ENCODE assay signal across 16 mouse cellular contexts in the genomic region with DNA sequence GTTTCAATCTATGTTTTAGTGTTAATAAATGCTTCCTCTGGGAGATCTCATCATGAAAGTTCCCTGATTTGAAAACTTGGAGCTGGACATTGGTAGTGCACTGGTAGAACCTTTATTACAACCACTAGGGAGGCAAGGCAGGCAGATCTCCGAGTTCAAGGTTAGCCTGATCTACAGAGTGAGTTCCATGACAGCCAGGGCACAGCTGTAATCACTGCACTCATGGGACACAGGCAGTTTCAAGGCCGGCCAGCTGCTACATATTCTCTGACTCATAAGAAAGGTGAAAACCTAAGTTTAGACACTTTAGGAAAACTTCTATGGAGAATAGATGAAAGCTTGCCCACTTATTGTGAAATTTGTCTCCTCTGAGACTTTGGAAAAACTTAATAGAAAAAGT. TPM values are rescaled to one million over a fixed set of nuclear protein-coding genes. Genes with fewer than 3 reads are reported as not detected.
DNase-seq lines count a peak whose midpoint lies in the region.
"Had no signal": no experiment of that assay in that cellular context is flagged by ENCODE, and none has a peak within 500 bp of the region (broad histone marks: within the 10 kb centered on the region; RNA-seq: fewer than 3 reads in every experiment).

No protein-coding gene starts in this region.

- peak; percentile 71 to 86 for DNase-seq in adrenal gland, adult (ENCODE audit: inconsistent age in 2 of 2, low spot score in 1 of 2)
- no peak for DNase-seq in adrenal gland, postnatal 4 days (ENCODE audit: low spot score in 2 of 2)
- peak; percentile 32 for DNase-seq in ovary, adult 18-20 months (ENCODE audit: low spot score)
- no peak for DNase-seq in ovary, postnatal 10 days (ENCODE audit: low spot score)
- peak; percentile 64 for DNase-seq in adrenal gland, postnatal 14 days
- no peak for DNase-seq in gastrocnemius, postnatal 10 days
- no peak for DNase-seq in right cerebral cortex, postnatal 4 days
- DNase-seq: cerebellum, adult 11 months; cerebellum, adult 2 months; cerebellum, adult 9-11 months; cerebellum, postnatal 25 days; gastrocnemius, postnatal 14 days; heart, adult 18-20 months; heart, postnatal 14 days; heart, postnatal 4 days had no signal

RNA-seq across cellular contexts. Expression of a gene that starts 12.7 kb away (rescaled TPM):
- 1 to 10 TPM; 5.1 to 8.9 TPM for total RNA-seq in adrenal gland, postnatal 4 days (2021)
- total RNA-seq in adrenal gland, postnatal 14 days (2021): 3.0 and 3.9 TPM in 2 replicates
- 1 to 10 TPM; 8.2 to 9.5 TPM for total RNA-seq in gastrocnemius, postnatal 10 days (2021)
- total RNA-seq: common myeloid progenitor, adult 5-6 weeks had no signal

RNA-seq across cellular contexts. Expression of a gene that starts 22.0 kb away (rescaled TPM):
- 100 to 1,000 TPM; 304 to 317 TPM for total RNA-seq in adrenal gland, postnatal 4 days (2021)
- 217 and 234 TPM in 2 replicates for total RNA-seq in adrenal gland, postnatal 14 days (2021)
- total RNA-seq in gastrocnemius, postnatal 10 days (2021): 100 to 1,000 TPM; 198 to 258 TPM

RNA-seq across cellular contexts. Expression of a gene that starts 43.9 kb away (rescaled TPM):
- 10 to 100 TPM; 13.5 to 24.2 TPM for total RNA-seq in adrenal gland, postnatal 4 days (2021)
- total RNA-seq in adrenal gland, postnatal 14 days (2021): 10.9 and 15.5 TPM in 2 replicates
- total RNA-seq in gastrocnemius, postnatal 10 days (2021): 10 to 100 TPM in 1 of 2 experiments, 1 to 10 TPM in 1; 8.2 to 12.5 TPM

RNA-seq across cellular contexts. Expression of a gene that starts 45.0 kb away (rescaled TPM):
- 100 to 1,000 TPM; 158 to 168 TPM for total RNA-seq in adrenal gland, postnatal 4 days (2021)
- total RNA-seq in adrenal gland, postnatal 14 days (2021): 220 TPM in 2 replicates
- 100 to 1,000 TPM; 201 to 210 TPM for total RNA-seq in gastrocnemius, postnatal 10 days (2021)

RNA-seq across cellular contexts. Expression of a gene that starts 54.8 kb away (rescaled TPM):
- total RNA-seq in adrenal gland, postnatal 4 days (2021): 10 to 100 TPM; 13.9 to 17.2 TPM
- total RNA-seq in adrenal gland, postnatal 14 days (2021): 18.7 and 19.0 TPM in 2 replicates
- 100 to 1,000 TPM; 125 to 127 TPM for total RNA-seq in gastrocnemius, postnatal 10 days (2021)
- total RNA-seq: common myeloid progenitor, adult 5-6 weeks had no signal

Comparison
In these comparisons a context has a peak if more than half of its experiments do, and no peak if none do; other contexts are left out.
1. DNase-seq: peak in adrenal gland, adult (2 of 2), ovary, adult 18-20 months (single experiment) and adrenal gland, postnatal 14 days (single experiment); none in adrenal gland, postnatal 4 days (0 of 2), ovary, postnatal 10 days (single experiment), gastrocnemius, postnatal 10 days (single experiment) and right cerebral cortex, postnatal 4 days (single experiment).